Mouse (Mus musculus) liver (tissue): ENCODE data around the gene Lce1l.
"Not testable (repeated sequence)": the region's sequence is repeated elsewhere in the genome, so short reads cannot be mapped to it uniquely, and the experiment has no call there.

Experiments used
- DNase-seq: peaks from one replicate; pipeline ENCODE4 v3.0.0-alpha.2; 2020; ENCODE audit warnings: mixed read lengths

Lce1l gene

GRCm38 (mm10) chr3:92851186-92851585, at the start of gene Lce1l:
Lce1l (minus strand) TSS chr3:92851286.
- no peak for DNase-seq

GRCm38 (mm10) chr3:92894489-92894888, 43.4 kb upstream of the Lce1l start:
- DNase-seq: no peak

DNA sequence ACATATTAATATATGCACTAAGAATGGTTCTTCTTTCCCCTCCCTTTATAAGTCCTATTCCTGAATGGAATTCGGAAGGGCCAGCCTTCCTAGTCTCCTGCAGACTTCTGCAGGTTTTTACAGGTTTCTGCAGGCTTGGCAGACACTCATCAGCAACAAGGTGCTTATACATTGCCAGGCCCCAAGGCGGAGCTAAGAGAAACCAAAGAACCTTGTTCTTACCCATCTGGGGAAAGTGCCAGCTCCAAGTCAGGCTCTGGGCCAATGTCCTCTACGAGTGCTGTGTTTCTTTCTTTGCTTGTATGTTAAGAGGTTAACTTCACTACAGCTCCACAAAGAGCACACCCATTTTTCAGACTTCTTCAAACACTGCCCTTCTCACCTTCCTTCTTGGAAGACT, 43.0 kb upstream of the Lce1l start:
- no peak for DNase-seq

DNA sequence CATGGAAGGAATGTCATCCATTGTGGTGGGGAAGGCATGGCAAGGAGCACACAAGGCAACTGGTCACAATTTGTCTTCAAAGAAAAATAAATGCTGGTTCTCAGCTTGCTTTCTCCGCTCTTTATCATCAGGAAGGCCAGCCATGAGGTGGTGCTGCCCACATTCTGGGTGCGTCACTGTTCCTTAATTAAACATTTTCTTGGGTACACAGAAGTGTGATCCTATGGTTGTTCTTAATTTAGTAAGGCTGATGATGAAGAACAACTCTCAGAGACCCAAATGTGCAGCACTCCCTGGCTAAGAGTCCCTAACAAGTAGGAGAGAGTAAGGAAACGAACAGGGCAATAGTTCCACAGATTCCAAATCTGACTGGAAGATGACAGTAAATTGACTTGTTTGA, 23.1 kb upstream of the Lce1l start:
- no peak for DNase-seq

DNA sequence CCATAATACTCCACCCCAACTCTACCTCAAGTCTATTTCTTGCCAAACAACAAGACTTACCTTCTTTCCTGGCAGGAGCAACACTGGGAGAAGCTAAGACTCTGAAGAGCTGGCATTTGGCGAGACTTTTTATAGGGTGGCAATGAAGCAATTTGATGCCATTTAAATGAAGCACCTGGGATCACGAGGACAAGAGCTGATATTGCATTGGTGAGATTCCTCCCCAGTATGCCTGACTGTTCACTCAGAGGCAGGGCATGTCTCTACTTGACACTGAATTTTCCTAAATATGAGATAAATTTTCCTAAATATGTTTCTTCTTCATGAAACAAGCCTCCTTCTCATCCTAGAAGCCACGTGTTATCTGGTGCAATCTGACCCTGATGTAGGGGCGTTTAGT, 19.0 kb upstream of the Lce1l start, which contains the start of gene 2310050C09Rik:
2310050C09Rik (minus strand) TSS at position 101 of the 400 bp plus-strand sequence.
- DNase-seq: no peak

DNA sequence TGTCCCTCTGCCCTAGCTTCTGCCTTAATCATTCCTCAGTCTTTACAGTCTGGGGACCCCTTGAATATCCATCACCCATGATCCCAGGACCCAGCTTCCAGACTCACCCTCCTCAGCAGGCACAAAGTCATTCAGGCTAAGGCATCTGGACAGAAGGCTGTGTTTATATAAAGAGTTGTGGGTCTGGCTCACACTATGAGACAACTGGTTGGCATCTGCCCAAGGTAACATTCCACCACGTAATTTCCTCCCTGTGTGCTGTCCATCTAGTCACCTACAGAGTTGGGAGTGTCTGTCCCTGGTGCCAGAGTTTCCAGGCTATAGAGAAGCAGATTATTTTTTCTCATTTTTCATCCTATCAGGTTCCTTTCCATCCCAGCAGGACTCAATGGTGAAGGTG, 24.0 kb downstream of the Lce1l start, which contains the start of gene Kprp:
Kprp (minus strand) TSS at position 140 of the 400 bp plus-strand sequence.
- no peak for DNase-seq

GRCm38 (mm10) chr3:92825808-92826207, 25.3 kb downstream of the Lce1l start:
- no peak for DNase-seq

DNA sequence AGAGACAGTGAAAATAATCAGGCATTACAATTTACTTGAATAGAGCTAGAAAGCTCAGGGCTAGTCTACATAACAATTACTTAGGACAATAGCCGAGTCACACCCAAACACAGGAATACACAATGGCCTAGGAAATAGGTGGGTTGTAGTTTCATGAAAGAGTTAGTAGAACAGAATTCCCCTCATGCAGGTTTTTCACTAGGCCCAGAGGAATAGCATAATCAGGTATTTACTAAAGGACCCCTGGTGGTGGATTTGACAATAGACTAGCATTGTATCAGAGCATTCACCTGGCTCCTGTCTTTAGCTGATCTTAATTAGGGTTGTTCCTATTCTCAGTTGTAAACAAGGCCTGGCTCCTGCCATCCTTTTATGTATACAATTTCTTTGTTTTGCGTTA, 35.0 kb downstream of the Lce1l start:
- not testable (repeated sequence) for DNase-seq

- DNase-seq: no peak
Observed at GRCm38 (mm10) chr3:92815581-92815980, 35.5 kb downstream of the Lce1l start.

DNA sequence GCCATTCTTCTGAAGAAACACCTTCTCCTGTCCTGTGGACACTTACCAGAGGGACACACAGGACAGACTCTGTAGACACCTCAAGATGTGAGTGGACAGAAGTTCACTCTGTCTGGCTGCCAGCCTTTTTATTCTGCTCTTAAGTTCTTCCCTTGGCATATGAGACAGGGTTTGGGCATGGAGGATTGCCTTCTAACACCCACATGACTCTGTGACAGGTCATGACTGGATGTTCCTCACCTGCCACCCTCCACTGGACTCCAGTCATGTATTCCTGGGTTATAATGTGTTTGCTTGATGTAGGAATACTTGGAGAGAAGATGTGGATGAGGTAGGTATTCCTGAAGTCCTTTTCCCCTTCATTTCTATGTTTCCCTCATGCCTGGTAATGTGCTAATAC, 43.3 kb downstream of the Lce1l start, which contains the start of gene Lce1k:
Lce1k (minus strand) TSS at position 101 of the 400 bp plus-strand sequence.
- no peak for DNase-seq
